Mouse (Mus musculus): Measurements from ENCODE around the gene Qprt. TPM values are rescaled to one million over a fixed set of nuclear protein-coding genes. Genes with fewer than 3 reads are reported as not detected.
"Not testable (repeated sequence)": the region's sequence is repeated elsewhere in the genome, so short reads cannot be mapped to it uniquely, and the experiment has no call there.

Gene Qprt
- total RNA-seq, 2 experiments from 2014 or later, result 0.19 to 0.76 TPM

GRCm38 (mm10) chr7:127099528-127099927, 22.5 kb downstream of the Qprt start:
- DNase-seq (ENCODE audit: low spot score in 2 of 2), result no peak

GRCm38 (mm10) chr7:127098950-127099349, 23.1 kb downstream of the Qprt start:
- DNase-seq (ENCODE audit: low spot score in 2 of 2), result no peak

- DNase-seq (ENCODE audit: low spot score in 2 of 2), result no peak
Observed at GRCm38 (mm10) chr7:127098521-127098920, 23.5 kb downstream of the Qprt start.

GRCm38 (mm10) chr7:127096456-127096855, 25.6 kb downstream of the Qprt start:
- DNase-seq (ENCODE audit: low spot score in 2 of 2), result no peak

- no peak for DNase-seq (ENCODE audit: low spot score in 2 of 2)
Observed at GRCm38 (mm10) chr7:127093914-127094313, 28.1 kb downstream of the Qprt start.

GRCm38 (mm10) chr7:127091114-127091896, 30.7 kb downstream of the Qprt start, which contains the start of gene AI467606:
AI467606 (plus strand) TSS chr7:127091359.
- peak in 1 of 2 experiments; percentile 34 for DNase-seq (ENCODE audit: low spot score in 2 of 2)

GRCm38 (mm10) chr7:127090154-127091113, 31.6 kb downstream of the Qprt start:
- DNase-seq (ENCODE audit: low spot score in 2 of 2), result no peak

- DNase-seq (ENCODE audit: low spot score in 2 of 2), result no peak
Observed at GRCm38 (mm10) chr7:127088901-127089845, 32.9 kb downstream of the Qprt start.

- no peak for DNase-seq (ENCODE audit: low spot score in 2 of 2)
Observed at GRCm38 (mm10) chr7:127088083-127088482, 33.9 kb downstream of the Qprt start.

- not testable (repeated sequence) for DNase-seq (ENCODE audit: low spot score in 2 of 2)
Observed at GRCm38 (mm10) chr7:127087278-127088010, 34.6 kb downstream of the Qprt start, which contains the start of gene Zg16. Zg16 (minus strand) TSS chr7:127087328.

- DNase-seq (ENCODE audit: low spot score in 2 of 2), result not testable (repeated sequence)
Observed at GRCm38 (mm10) chr7:127085751-127086150, 36.3 kb downstream of the Qprt start.

GRCm38 (mm10) chr7:127084794-127085193, 37.2 kb downstream of the Qprt start:
- no peak for DNase-seq (ENCODE audit: low spot score in 2 of 2)

- no peak for DNase-seq (ENCODE audit: low spot score in 2 of 2)
Observed at GRCm38 (mm10) chr7:127083689-127084088, 38.3 kb downstream of the Qprt start.

GRCm38 (mm10) chr7:127082995-127083394, 39.0 kb downstream of the Qprt start:
- DNase-seq (ENCODE audit: low spot score in 2 of 2), result no peak

GRCm38 (mm10) chr7:127082271-127082670, 39.8 kb downstream of the Qprt start:
- DNase-seq (ENCODE audit: low spot score in 2 of 2), result no peak

GRCm38 (mm10) chr7:127080045-127080444, 42.0 kb downstream of the Qprt start:
- no peak for DNase-seq (ENCODE audit: low spot score in 2 of 2)

GRCm38 (mm10) chr7:127077692-127078091, 44.3 kb downstream of the Qprt start:
- DNase-seq (ENCODE audit: low spot score in 2 of 2), result no peak

- DNase-seq (ENCODE audit: low spot score in 2 of 2), result no peak
Observed at GRCm38 (mm10) chr7:127076188-127076587, 45.8 kb downstream of the Qprt start.

GRCm38 (mm10) chr7:127073221-127073620, 48.8 kb downstream of the Qprt start:
- DNase-seq (ENCODE audit: low spot score in 2 of 2), result no peak

- DNase-seq (ENCODE audit: low spot score in 2 of 2), result no peak
Observed at GRCm38 (mm10) chr7:127070871-127071413, 51.1 kb downstream of the Qprt start.

Measured in layer of hippocampus, postnatal 14 days (tissue).